Mouse (Mus musculus) adrenal gland, postnatal 10 days (tissue): ENCODE measurements around the gene Stom. TPM values are rescaled to one million over a fixed set of nuclear protein-coding genes. Genes with fewer than 3 reads are reported as not detected.

ENCODE experiments used
- DNase-seq: peaks from one replicate; pipeline ENCODE4 v3.0.0; 2021; ENCODE audit warnings: mixed read lengths
- total RNA-seq, 2 experiments: library from RNA; stranded (reverse); gene quantifications; 2 replicates each; pipeline ENCODE4 v1.2.3; 2021

Gene Stom
- total RNA-seq, 2 experiments from 2014 or later: 69.7 to 83.4 TPM

DNA sequence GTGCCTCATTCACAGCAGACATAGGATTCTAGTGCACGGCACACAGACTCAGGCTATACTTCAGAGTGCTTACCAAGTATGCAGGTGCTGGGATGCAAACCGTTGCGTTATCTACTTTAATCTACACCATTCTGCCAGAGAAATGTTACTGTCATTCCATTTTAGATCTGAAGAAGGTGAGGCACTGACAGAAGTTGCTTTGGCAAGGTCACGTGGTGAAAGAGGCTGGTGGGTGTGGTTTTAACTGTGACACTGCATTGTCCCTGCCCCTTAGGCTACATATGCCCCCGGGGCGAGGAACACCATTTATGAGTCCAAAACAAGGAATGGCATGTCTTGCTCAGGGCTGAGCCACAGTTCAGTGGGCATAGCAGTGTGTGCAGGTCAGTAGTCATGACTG lies 63.9 kb downstream of the Stom start:
- DNase-seq: no peak

DNA sequence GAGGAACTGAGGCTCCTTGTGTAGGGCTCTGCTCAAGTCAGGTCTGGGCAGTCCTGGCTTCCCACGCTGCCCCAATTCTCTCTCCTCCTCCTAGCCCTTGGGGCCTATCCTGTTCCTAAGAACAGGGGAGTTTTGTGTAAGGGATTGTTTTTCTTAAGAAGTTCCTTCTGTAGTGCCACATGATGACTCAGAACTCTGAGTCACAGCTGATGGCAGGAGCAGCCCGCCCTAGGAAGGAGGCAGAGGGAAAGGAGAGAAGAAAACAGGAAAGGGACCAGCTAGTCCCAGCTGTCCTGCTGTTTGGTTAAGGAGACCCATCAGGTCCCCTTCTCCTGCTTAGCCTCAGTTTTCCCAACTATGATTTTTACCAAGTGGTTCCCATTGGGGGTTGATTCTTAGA lies 65.0 kb downstream of the Stom start:
- DNase-seq: no peak

GRCm38 (mm10) chr2:35270531-35270984 lies 66.2 kb downstream of the Stom start:
- peak; percentile 69 for DNase-seq

DNA sequence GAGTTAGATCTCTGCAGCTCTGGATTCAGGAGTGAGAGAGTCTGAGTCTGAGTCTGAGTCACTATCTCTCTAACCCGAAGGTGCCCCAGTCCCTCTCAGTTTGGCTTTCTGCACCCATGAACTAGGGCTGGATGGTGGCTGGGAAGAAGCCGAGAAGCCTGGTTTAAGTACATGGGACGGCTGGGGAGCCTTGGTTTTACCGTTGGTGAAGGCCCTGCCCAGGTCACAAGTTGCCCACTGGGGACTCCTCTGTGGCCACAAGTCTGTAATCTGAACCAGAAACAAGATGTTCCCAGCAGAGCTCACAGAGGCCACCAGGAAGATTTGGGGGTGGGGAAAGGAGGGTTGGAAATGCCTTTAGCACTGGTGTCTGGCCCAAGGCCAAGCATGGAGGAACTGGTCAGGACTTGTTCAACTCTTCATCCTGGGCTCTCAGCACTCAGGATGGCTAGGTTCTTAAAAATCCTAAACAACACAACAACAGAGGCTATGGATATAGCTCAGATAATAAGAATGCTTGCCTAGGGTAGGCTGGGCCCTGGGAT lies 67.0 kb downstream of the Stom start:
- no peak for DNase-seq

DNA sequence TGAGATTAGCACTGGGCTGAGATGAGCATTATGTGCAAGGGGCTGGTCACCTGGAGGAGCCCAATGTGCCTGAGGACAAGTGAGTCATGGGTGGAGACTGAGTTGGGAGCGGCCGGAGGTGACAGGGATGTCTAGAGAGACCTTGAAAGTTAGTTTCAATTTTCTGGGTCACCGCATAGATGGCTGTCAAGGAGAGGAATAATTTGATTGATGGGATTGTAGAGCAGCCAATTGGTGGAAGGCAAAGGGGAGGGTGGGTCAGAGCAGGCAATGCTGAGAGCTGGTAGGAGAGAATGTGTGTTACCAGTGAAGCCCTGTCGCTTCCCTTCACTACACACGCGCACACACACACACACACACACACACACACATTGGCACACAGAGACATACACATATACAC lies 67.6 kb downstream of the Stom start:
- peak; percentile 57 for DNase-seq

DNA sequence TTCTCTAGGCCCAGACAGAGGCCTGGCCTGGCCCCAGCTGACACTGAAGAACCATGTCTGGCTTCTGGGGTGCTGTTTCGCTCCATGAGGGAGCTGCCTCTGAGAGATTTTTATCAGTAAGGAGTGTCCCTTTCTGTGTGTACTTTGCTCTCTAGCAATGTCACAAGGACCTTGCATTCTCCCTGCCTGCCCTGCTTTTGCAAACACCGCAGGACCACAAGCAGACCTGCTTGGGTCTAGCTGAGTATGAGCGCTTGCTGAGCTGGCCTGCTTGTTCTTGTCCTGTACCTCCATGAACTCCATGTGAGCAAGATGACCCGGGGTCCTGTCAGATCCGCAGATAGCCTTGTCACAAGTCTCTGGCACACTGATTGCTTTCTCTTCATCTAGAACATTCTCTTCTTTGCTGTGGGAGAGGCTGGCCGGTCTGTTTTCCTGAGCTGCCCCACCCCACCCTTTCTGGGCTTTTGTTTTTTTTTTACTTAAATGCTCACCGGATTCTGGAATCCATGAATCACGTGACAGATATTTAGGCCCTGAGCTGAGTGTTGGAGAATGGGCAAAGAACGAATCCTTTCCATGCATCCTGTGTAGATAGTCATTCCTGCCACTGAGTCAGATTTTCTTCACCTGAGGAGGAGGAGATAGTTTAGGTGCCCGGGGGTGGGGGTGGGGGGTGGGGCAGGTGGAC lies 68.8 kb downstream of the Stom start:
- DNase-seq: no peak

GRCm38 (mm10) chr2:35267156-35267875 lies 69.5 kb downstream of the Stom start:
- no peak for DNase-seq

- no peak for DNase-seq
Observed at GRCm38 (mm10) chr2:35266251-35266905, 70.4 kb downstream of the Stom start.

DNA sequence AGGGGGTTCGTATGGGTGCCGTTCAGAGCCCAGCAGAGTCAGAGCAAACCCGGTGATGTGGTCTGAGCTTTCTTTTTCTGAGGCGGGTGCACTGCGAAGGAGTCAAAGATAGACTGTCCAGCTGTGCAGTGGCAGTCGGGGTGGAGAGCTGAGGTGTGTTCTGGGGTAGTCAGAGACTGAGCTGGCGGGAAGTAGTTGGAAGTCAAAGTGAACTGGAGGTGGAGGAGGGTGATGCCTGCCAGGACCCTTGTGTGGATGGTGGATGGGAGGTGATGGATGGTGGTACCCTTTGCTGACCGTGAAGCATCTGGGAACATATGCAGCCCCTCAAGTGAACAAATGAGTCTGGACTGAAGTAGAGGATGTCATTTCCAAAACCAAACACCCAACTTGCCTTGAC lies 71.0 kb downstream of the Stom start:
- DNase-seq: no peak

DNA sequence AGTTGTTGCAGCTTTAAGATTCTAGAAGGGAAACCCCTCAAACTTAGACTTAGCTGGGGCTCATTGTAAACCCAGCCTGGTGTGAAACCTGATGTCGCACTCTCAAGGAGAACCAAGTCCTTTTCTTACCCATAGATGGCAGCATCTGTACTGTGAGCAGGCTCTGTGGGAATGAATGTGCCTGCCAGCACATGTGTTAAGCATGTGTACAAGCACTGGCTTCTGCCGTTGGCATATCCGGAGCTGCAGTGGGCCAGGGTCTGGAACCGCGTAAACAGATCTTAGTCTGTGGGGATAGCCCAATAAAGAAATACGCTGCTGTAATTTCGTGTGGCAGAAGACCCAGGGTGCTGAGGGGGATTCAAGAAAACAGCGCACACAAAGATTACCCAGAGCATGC lies 71.5 kb downstream of the Stom start:
- DNase-seq: peak; percentile 51

- DNase-seq: no peak
Observed at GRCm38 (mm10) chr2:35264095-35264494, 72.7 kb downstream of the Stom start.

Other genes starting within 250 kb of the Stom start
- gene AI182371, start 235.4 kb downstream of the Stom start, total RNA-seq: 10 to 100 TPM; 18.0 to 41.6 TPM
- gene Cntrl, start 227.5 kb downstream of the Stom start, total RNA-seq: 10 to 100 TPM; 12.6 to 22.7 TPM
- 100 to 1,000 TPM; 172 to 185 TPM for gene Rab14, start 135.9 kb downstream of the Stom start, total RNA-seq
- gene Gsn, start 80.6 kb downstream of the Stom start, total RNA-seq: 100 to 1,000 TPM; 161 to 192 TPM
- gene 4930568D16Rik, start 30.8 kb upstream of the Stom start, total RNA-seq: not detected
- not detected for gene 4930402F06Rik, start 60.2 kb upstream of the Stom start, total RNA-seq
- 10 to 100 TPM; 15.1 to 16.5 TPM for gene Ggta1, start 126.3 kb upstream of the Stom start, total RNA-seq
- 10 to 100 TPM; 55.2 to 69.6 TPM for gene Dab2ip, start 221.3 kb upstream of the Stom start, total RNA-seq